Mouse (Mus musculus) WW6 (cell line): ENCODE measurements around the gene Hspb11.
A peak's percentile ranks its signal among the peaks of the same experiment; 100 is the strongest.

Source experiments
- DNase-seq: peaks from one replicate; pipeline ENCODE4 v3.0.0-alpha.2; 2013; ENCODE audit warnings: low read depth, low spot score

Gene Hspb11

GRCm38 (mm10) chr4:107253125-107254091 is at the start of gene Hspb11, which contains the start of gene Lrrc42:
Gene Hspb11, plus strand, starts transcription at chr4:107253593.
Gene Lrrc42, minus strand, starts transcription at chr4:107253532.
- DNase-seq = peak; percentile 92

DNA sequence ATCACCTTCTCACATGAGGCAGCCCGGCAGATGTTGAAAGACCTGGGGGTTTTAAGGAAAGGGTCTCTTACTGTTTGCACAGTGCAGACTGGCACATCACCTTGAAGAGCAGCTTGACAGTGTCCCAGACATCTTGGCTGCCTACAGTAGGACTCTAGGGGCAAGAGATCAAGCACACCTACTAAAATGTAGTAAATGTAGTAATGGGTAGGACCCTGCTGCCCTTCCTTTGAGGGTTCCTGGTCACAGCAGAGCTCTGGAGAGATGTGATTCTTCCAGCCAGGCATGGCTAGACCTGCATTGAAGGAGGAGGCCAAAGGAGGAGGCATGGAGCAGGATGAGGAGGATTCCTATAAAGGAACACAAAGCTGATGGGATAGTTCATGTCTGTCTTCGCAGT is 46.4 kb upstream of the Hspb11 start:
- no peak for DNase-seq

DNA sequence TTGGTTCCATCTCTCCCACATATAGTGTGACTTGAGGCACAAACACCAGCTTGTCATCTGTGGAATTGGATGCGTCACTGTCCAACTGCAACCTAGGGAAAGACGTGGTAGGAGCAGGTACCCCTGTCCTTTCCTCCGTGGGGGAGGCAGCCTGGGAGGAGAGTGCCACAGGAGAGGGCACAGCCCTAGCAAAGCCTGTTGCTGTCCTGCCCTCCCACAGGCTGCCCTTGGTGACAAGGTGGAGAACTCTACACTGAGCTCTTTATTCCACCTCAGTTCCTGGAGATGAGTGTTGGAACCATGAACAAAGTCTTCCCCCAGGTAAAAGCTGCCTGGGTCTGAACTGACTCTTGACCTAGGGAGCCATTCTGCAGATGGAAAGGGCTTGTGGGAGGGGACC is 44.5 kb upstream of the Hspb11 start, which contains the start of gene Ldlrad1:
Ldlrad1 (plus strand) TSS at position 301 of the 400 bp plus-strand sequence.
- no peak for DNase-seq

GRCm38 (mm10) chr4:107210483-107211097 is 42.8 kb upstream of the Hspb11 start:
- no peak for DNase-seq

DNA sequence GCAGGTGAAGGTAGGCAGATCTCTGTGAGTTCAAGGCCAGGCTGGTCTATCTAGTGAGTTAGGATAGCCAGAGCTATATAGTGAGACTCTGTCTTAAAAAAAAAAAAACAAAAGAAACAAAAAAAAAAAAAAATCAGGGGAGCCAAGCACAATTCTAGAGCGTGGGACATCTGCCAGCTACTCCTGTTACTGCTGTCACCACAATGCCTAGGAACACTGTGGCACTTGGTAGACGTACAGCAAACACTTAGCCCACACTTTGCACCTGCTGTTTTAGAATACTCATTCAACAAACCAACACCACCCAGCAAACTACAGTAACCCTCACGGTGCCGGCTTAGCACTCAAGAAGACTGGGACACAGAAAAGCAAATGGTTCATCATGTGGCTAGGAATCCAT is 41.9 kb upstream of the Hspb11 start:
- no peak for DNase-seq

GRCm38 (mm10) chr4:107211936-107212335 is 41.5 kb upstream of the Hspb11 start:
- no peak for DNase-seq

GRCm38 (mm10) chr4:107213279-107214011 is 39.9 kb upstream of the Hspb11 start:
- no peak for DNase-seq

DNA sequence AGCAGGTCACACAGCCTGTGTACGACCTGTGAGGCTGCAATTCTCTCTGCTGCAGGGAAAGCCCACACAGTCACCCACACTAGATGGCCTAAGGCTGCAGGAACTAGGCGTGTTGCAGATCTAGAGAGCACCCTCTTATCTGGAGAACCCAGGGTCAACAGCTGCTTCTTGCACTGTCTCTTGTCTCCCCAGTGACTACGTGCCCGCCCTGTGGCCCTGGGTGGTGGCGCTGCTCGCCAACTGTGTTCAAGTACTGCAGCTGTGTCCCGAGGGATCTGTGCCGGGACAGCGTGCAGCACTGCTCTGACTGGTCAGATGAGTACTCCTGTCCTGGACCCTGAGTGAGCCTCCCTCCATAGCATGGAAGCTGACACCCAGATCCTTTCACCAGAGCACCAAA is 35.8 kb upstream of the Hspb11 start:
- no peak for DNase-seq

GRCm38 (mm10) chr4:107221524-107221923 is 31.9 kb upstream of the Hspb11 start:
- no peak for DNase-seq

GRCm38 (mm10) chr4:107223225-107224204 is 29.9 kb upstream of the Hspb11 start:
- no peak for DNase-seq

DNA sequence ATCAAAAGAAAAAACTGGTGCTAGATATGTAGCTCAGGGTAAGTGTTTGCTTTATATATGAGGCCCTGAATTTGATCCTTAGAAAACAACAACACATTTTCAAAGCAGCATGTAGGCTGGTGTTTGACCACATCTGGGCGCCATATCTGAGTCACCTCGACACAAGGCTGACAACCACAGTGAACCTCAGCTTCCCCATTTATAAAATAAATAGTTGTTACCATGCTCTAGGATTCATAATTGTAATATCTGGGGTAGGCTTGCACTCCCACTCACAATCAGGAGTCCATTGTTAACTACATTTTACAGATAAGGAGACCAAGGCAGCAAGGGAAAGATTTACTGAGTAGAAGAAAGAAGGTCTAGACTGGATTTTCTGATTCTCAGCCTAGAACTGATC is 27.1 kb upstream of the Hspb11 start:
- no peak for DNase-seq

DNA sequence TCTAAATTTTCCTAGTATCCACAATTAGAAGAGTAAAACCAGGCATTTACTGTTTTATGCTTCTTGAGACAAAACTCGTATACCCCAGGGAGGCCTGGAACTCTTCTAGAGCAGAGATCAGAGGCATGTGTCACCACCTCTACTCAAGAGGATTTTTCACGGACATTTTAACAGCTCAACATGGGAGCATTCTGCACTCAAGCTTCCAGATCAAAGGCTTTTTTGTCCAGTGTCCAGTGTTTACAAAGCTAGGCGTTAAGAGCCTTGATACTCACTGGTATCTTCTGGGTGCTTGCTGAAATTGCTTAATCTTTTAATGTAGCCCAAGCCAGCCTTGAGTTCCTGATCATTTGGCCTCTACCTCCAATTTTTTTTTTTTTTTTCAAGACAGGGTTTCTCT is 21.2 kb upstream of the Hspb11 start:
- no peak for DNase-seq

DNA sequence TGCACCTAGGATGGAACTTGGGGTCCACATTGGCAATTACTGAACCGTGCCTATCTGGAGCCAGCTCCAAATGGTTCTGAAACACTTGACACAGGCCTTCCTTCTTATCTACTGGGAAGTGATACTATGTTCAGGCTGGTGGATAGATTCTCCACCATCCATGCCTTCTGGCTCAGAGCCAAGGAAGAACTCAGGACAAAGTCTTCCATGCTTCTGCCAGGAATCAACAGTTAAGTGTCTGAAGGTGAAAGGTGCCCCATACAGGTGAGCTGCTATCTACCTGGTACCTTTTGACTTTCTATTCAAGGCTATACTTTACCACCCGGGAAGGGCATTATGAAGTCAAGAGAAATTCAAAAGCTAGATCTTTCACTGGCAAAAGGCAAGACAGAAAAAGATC is 15.1 kb upstream of the Hspb11 start:
- no peak for DNase-seq

DNA sequence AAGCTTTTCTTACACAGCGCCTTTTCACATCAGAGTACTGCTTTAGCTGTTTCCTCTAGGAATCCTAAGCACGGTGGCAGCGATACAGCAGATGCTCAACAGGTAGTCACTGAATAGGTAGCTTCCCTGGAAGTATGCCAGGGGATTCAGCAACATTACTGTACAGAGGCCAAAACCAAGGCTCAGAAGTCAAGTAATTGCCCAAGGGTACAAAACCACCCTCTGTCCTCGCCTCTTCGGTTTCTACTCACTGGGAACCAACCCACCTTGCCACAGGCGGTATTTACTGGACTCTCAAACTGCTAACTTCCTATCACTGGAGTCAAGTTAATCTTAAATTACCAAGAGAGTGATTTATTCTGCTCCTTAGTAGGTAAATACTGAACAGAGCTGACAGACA is 13.2 kb upstream of the Hspb11 start:
- no peak for DNase-seq

GRCm38 (mm10) chr4:107243365-107244333 is 9.7 kb upstream of the Hspb11 start:
- no peak for DNase-seq

DNA sequence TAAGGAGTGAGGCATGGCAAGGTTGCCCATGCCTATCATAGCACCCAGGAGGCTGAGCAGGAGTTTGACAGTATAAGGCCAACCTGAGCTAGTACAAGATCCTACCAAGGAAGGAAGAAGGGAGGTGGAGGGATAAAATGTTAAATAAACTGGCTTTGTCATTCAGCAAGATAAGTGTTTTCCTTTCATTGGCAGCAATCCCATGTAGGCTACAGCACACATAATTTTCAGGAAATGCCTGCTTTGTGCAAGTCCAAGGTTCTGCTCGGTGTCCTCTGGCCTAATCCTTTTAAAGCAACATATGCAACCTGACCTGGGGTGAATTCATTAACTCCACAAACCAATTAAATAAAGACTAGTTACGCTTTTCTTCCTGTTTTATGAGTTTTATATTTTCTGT is 8.0 kb upstream of the Hspb11 start:
- no peak for DNase-seq

- DNase-seq = no peak
Measured at GRCm38 (mm10) chr4:107246040-107246439, 7.4 kb upstream of the Hspb11 start.

GRCm38 (mm10) chr4:107247110-107247509 is 6.3 kb upstream of the Hspb11 start:
- DNase-seq = no peak

DNA sequence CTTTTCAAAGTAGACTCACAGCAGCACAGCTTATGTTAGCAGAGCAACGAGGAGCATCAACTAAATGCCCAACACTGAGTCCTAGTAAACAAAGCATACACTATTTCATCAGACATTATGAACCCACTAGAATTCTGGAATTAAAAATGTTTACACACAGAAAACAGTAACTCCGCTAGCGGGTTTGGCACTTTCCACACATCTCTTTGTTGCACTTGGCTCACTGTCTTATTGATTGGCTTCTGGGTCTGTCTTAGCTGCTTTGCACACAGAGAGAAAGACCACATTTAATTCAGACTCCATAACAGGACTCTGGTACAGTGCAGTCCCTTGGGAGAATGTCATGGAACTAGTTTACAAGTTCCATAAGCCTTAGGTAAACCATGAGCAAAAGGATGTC is 5.3 kb upstream of the Hspb11 start:
- DNase-seq = no peak

GRCm38 (mm10) chr4:107249471-107249870 is 3.9 kb upstream of the Hspb11 start:
- DNase-seq = no peak
